In the genomic region with DNA sequence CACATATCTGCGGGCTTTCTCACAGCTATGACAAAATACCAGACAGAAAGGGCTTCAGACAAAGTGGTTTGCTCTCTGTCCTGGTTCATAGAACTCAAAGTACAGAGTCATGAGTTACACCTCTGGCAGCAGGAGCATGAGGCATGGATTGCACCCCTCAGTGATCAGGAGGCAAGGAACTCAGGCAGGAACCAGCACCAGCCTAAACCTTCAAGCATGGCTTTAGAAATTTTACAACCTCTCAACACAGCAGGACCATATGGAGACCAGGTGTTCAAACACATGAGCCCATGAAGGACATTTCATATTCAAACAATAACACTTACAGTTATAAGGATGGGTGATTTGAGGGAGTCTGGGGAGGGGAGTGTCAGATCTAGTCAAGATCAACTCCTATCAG, we compare ENCODE assay signal across 21 mouse cellular contexts. TPM values are rescaled to one million over a fixed set of nuclear protein-coding genes. Genes with fewer than 3 reads are reported as not detected.
DNase-seq lines count a peak whose midpoint lies in the region; ATAC-seq and TF ChIP-seq lines count a peak whose summit lies in the region.
"Had no signal": no experiment of that assay in that cellular context is flagged by ENCODE, and none has a peak within 500 bp of the region (broad histone marks: within the 10 kb centered on the region; RNA-seq: fewer than 3 reads in every experiment).

No protein-coding gene starts in this region.

- H3K27ac ChIP-seq in left cerebral cortex, adult 2 months: peak overlapping the region; percentile 83
- H3K27ac ChIP-seq: embryonic facial prominence, embryonic 10.5 days; forebrain, embryonic 10.5 days; heart, embryonic 10.5 days; kidney, postnatal 0 days; limb, embryonic 12.5 days; stomach, postnatal 0 days had no signal

- intact Hi-C loops in left cerebral cortex, adult 2 months (cut with DNase I): no loop called here

- DNase-seq in cerebellum, postnatal 4 days (ENCODE audit: low spot score in 2 of 2): no peak
- DNase-seq in left cerebral cortex, adult 2 months (ENCODE audit: extremely low spot score in 1 of 2, low spot score in 2 of 2): no peak
- DNase-seq in left cerebral cortex, adult 11 months (ENCODE audit: low spot score): no peak
- DNase-seq in cerebellum, postnatal 10 days: peak; percentile 56
- DNase-seq in forelimb bud, embryonic 11.5 days (ENCODE audit: low read depth, low spot score): peak; percentile 35
- no peak for DNase-seq in yolk sac, embryonic 10.5 days (ENCODE audit: low spot score)
- DNase-seq in lung, adult 18-20 months: no peak
- DNase-seq: adrenal gland, postnatal 10 days; heart, postnatal 4 days; kidney, adult 2 months; liver, postnatal 0 days; lung, postnatal 10 days had no signal

- ATAC-seq in cerebellum, adult (ENCODE audit: insufficient number of reproducible peaks, low FRiP score, low TSS enrichment): peak; percentile 47; the same call in 1 of the 2 replicates
- ATAC-seq: activated CD4-positive, CD25-positive, alpha-beta regulatory T cell, adult 4 months; inflammation-experienced regulatory T-cells, adult 6 months; liver, postnatal 0 days had no signal

- no peak overlapping the region for H3K4me3 ChIP-seq in left cerebral cortex, adult 2 months
- H3K4me3 ChIP-seq: embryonic facial prominence, embryonic 10.5 days; forebrain, embryonic 10.5 days; heart, embryonic 10.5 days; limb, embryonic 12.5 days had no signal

- no peak for TF ChIP-seq CTCF in left cerebral cortex, adult 2 months (IDR thresholded peaks at IDR 0.05)

RNA-seq across cellular contexts. Expression of a gene that starts 49.4 kb away (rescaled TPM):
- 100 to 1,000 TPM; 114 to 120 TPM for total RNA-seq in left cerebral cortex, adult 2 months (2021)

Comparison
In these comparisons a context has a peak if more than half of its experiments do, and no peak if none do; other contexts are left out.
1. DNase-seq: peak in cerebellum, postnatal 10 days (2 of 2) and forelimb bud, embryonic 11.5 days (single experiment); none in cerebellum, postnatal 4 days (0 of 2), left cerebral cortex, adult 2 months (0 of 2), left cerebral cortex, adult 11 months (single experiment), yolk sac, embryonic 10.5 days (single experiment) and lung, adult 18-20 months (0 of 2).